Mouse (Mus musculus): ENCODE data around the gene Sh3bp2.

DNA sequence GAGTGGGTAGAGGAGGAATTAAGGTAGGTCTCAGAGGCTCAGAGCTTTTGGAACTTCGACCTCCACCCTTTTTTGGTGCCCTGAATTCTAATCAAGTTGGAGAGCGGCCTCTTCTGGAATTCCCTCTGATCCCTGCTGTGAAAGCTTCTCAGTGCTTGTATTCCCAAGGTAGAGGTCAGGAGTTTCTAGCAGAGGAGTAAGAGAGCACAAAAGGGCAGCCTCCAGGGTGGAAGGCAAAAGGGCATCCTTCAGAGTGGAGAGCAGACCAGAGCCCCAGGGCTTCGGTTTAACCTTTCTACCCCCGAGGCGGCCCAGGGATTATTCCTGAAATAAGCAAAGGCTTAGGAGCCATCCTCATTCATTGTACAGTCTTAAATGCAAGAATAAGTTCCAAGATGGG is 64.4 kb downstream of the Sh3bp2 start:
- TF ChIP-seq CTCF (IDR thresholded peaks at IDR 0.05; ENCODE audit: extremely low read depth, insufficient read length, insufficient replicate concordance, low read depth, low read length) (no peak), POLR2A (IDR thresholded peaks at IDR 0.05; ENCODE audit: low read depth, low read length) (no peak)

Measured in small intestine, adult 2 months (tissue).